Mouse (Mus musculus) brown adipose tissue, adult 24 weeks (tissue): ENCODE measurements around the gene Fam3b. TPM values are rescaled to one million over a fixed set of nuclear protein-coding genes. Genes with fewer than 3 reads are reported as not detected.

Experiments
- H3K27ac ChIP-seq: fragments of 200-500 bp; replicated peaks from 2 replicates; pipeline ENCODE4 v1.5.1; 2012; ENCODE audit warnings: low read depth, mild to moderate bottlenecking, low read length
- H3K4me1 ChIP-seq: fragments of 200-500 bp; 2 replicates; pipeline ENCODE4 v1.6.1; 2012; ENCODE audit warnings: low read length, mixed read lengths; ENCODE audit not compliant: control insufficient read depth, insufficient read depth, insufficient read length
- H3K4me3 ChIP-seq: fragments of 200-500 bp; 2 replicates; pipeline ENCODE4 v1.5.1; 2012; ENCODE audit warnings: low read depth, mild to moderate bottlenecking, low read length, moderate library complexity; ENCODE audit not compliant: insufficient read depth
- polyA plus RNA-seq: library from polyadenylated mRNA; stranded (reverse); fragments of >200 nt; gene quantifications from 2 replicates; pipeline ENCODE4 v1.2.4, GENCODE M21; 2012; ENCODE audit not compliant: missing spikeins, insufficient read depth, insufficient read length

Gene Fam3b
- polyA plus RNA-seq, 1 experiment = not detected

GRCm38 (mm10) chr16:97462481-97463181 is 52.0 kb downstream of the Fam3b start, which contains the start of gene Mx1:
Gene Mx1 (minus strand): TSS chr16:97462907.
- Histone ChIP-seq H3K4me1 (no peaks in the 10 kb centered on the region), H3K4me3 (0 out of 2 replicates have a peak within 1 kb of the TSS, but pooled peaks have one; percentile 3), H3K27ac (no peak within 1 kb of the TSS; the same call in 1 of the 2 replicates)

GRCm38 (mm10) chr16:97461271-97461670 is 53.3 kb downstream of the Fam3b start:
- no peaks in the 10 kb centered on the region for H3K4me1 ChIP-seq
- H3K4me3 ChIP-seq = no peak overlapping the region
- H3K27ac ChIP-seq = no peak overlapping the region

GRCm38 (mm10) chr16:97459831-97460230 is 54.8 kb downstream of the Fam3b start:
- no peak overlapping the region for H3K27ac ChIP-seq
- no peaks in the 10 kb centered on the region for H3K4me1 ChIP-seq
- H3K4me3 ChIP-seq = no peak overlapping the region

GRCm38 (mm10) chr16:97447386-97447785 is 67.2 kb downstream of the Fam3b start:
- Histone ChIP-seq H3K4me1 (no peaks in the 10 kb centered on the region), H3K27ac (no peak overlapping the region), H3K4me3 (no peak overlapping the region)

GRCm38 (mm10) chr16:97443670-97444263 is 70.8 kb downstream of the Fam3b start:
- no peak overlapping the region for H3K4me3 ChIP-seq
- H3K27ac ChIP-seq = no peak overlapping the region
- no peaks in the 10 kb centered on the region for H3K4me1 ChIP-seq

GRCm38 (mm10) chr16:97441967-97442366 is 72.6 kb downstream of the Fam3b start:
- Histone ChIP-seq H3K4me1 (no peaks in the 10 kb centered on the region), H3K27ac (no peak overlapping the region), H3K4me3 (no peak overlapping the region)

GRCm38 (mm10) chr16:97438191-97438590 is 76.4 kb downstream of the Fam3b start:
- Histone ChIP-seq H3K4me1 (no peaks in the 10 kb centered on the region), H3K4me3 (no peak overlapping the region), H3K27ac (no peak overlapping the region)

- Histone ChIP-seq H3K4me3 (no peak overlapping the region), H3K27ac (no peak overlapping the region), H3K4me1 (no peaks in the 10 kb centered on the region)
These were observed 77.1 kb downstream of the Fam3b start for GRCm38 (mm10) chr16:97437448-97438056.

- no peak overlapping the region for H3K27ac ChIP-seq
- peaks cover 2% of the 10 kb centered on the region; the same call in 1 of the 2 replicates for H3K4me1 ChIP-seq
- no peak overlapping the region for H3K4me3 ChIP-seq
These were observed 80.4 kb downstream of the Fam3b start for GRCm38 (mm10) chr16:97434206-97434605.

GRCm38 (mm10) chr16:97431328-97431727 is 83.3 kb downstream of the Fam3b start:
- Histone ChIP-seq H3K27ac (no peak overlapping the region), H3K4me1 (peaks cover 2% of the 10 kb centered on the region; the same call in 1 of the 2 replicates), H3K4me3 (no peak overlapping the region)

- Histone ChIP-seq H3K4me1 (peaks cover 2% of the 10 kb centered on the region; the same call in 1 of the 2 replicates), H3K27ac (no peak overlapping the region), H3K4me3 (no peak overlapping the region)
These were observed 84.5 kb downstream of the Fam3b start for GRCm38 (mm10) chr16:97430091-97430490.

- H3K27ac ChIP-seq = no peak overlapping the region
- no peak overlapping the region for H3K4me3 ChIP-seq
- H3K4me1 ChIP-seq = peaks cover 2% of the 10 kb centered on the region; the same call in 1 of the 2 replicates
These were observed 86.6 kb downstream of the Fam3b start for GRCm38 (mm10) chr16:97428026-97428425.

GRCm38 (mm10) chr16:97423627-97424026 is 91.0 kb downstream of the Fam3b start:
- Histone ChIP-seq H3K4me1 (no peaks in the 10 kb centered on the region), H3K27ac (no peak overlapping the region), H3K4me3 (no peak overlapping the region)

GRCm38 (mm10) chr16:97421671-97422070 is 92.9 kb downstream of the Fam3b start:
- Histone ChIP-seq H3K27ac (no peak overlapping the region), H3K4me3 (no peak overlapping the region), H3K4me1 (no peaks in the 10 kb centered on the region)
